Mouse (Mus musculus) activated CD4-positive, CD25-positive, alpha-beta regulatory T cell, adult 9 weeks (primary cell): ENCODE measurements around the gene Neurod4. TPM values are rescaled to one million over a fixed set of nuclear protein-coding genes. Genes with fewer than 3 reads are reported as not detected.

Experiments
- polyA plus RNA-seq: library from polyadenylated mRNA; unstranded; fragments of 100-300 nt; shearing (Covaris generic); gene quantifications from one replicate; pipeline ENCODE4 v1.2.1, GENCODE M21; 2017

Gene Neurod4
- not detected for polyA plus RNA-seq

GRCm38 (mm10) chr10:130280066-130280465 lies at the start of gene Neurod4:
Gene Neurod4, minus strand, starts transcription at chr10:130280240.

GRCm38 (mm10) chr10:130322637-130323036 lies 42.6 kb upstream of the Neurod4 start, which contains the start of gene Tespa1:
Gene Tespa1, plus strand, starts transcription at chr10:130322870.

Other genes with a start within 250 kb of the Neurod4 start
- not detected for gene Olfr821, start 249.9 kb downstream of the Neurod4 start, polyA plus RNA-seq
- not detected for gene Olfr822, start 209.0 kb downstream of the Neurod4 start, polyA plus RNA-seq
- gene Olfr823, start 164.9 kb downstream of the Neurod4 start, polyA plus RNA-seq: not detected
- gene Olfr824, start 150.2 kb downstream of the Neurod4 start, polyA plus RNA-seq: not detected
- gene Olfr825, start 113.5 kb downstream of the Neurod4 start, polyA plus RNA-seq: not detected
- gene Olfr826, start 96.1 kb downstream of the Neurod4 start, polyA plus RNA-seq: not detected
- not detected for gene Olfr827, start 65.8 kb downstream of the Neurod4 start, polyA plus RNA-seq
- gene Tespa1, start 42.6 kb upstream of the Neurod4 start, polyA plus RNA-seq: 221 TPM
- gene Vmn2r84, start 114.1 kb upstream of the Neurod4 start, polyA plus RNA-seq: 1.4 TPM
- not detected for gene Vmn2r85, start 149.5 kb upstream of the Neurod4 start, polyA plus RNA-seq
- gene Vmn2r86, start 175.8 kb upstream of the Neurod4 start, polyA plus RNA-seq: 0.05 TPM
- gene Vmn2r87, start 217.2 kb upstream of the Neurod4 start, polyA plus RNA-seq: not detected